Mouse (Mus musculus) liver, postnatal 0 days (tissue): ENCODE results near the gene Calm5.

Experiments used
- CTCF ChIP-seq: sonication (generic); IDR thresholded peaks from 2 replicates; pipeline ENCODE4 v1.5.1; 2016; ENCODE audit warnings: antibody characterized with exemption, low read depth
- EP300 ChIP-seq: IDR thresholded peaks from 2 replicates; pipeline ENCODE4 v1.6.1; 2016; ENCODE audit warnings: antibody characterized with exemption, low read depth, mild to moderate bottlenecking

DNA sequence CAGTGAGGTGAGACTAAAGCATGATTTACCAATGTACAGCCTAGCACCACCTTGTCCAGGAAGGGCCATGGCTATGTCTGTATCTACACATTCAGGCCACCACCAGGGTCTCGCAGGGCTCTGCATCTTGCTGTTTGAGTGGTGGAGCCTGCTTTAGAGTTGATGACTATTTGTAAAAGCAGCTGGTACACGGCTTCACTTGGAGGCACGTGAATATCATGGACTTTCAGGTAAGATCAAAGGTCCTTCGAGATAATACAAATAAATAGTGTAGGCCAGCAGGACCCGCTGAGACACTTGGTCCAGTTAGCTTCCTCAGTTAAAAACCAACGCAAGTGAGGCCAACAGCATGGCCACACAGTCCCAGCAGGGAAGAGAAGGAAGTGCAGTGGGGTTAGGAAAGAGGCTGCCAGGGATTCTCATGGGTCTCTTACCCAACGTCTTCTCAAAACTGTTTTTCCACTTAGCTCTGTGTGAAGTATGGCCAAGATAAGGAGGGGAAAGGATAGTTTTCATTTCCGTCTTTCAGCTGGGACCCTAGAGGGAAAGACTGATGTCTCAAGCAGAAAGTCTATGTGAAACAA is 41.5 kb downstream of the Calm5 start:
- TF ChIP-seq CTCF = no peak
- no peak for TF ChIP-seq EP300
